Mouse (Mus musculus): ENCODE results near the gene Mapre3.
"Not testable (repeated sequence)": the region's sequence is repeated elsewhere in the genome, so short reads cannot be mapped to it uniquely, and the experiment has no call there.

Mapre3 gene

GRCm38 (mm10) chr5:30881839-30882238, 67.4 kb downstream of the Mapre3 start:
- not testable (repeated sequence) for DNase-seq (ENCODE audit: low read depth, low spot score)

- no peak for DNase-seq (ENCODE audit: low read depth, low spot score)
Measured at GRCm38 (mm10) chr5:30886209-30886608, 71.8 kb downstream of the Mapre3 start.

- no peak for DNase-seq (ENCODE audit: low read depth, low spot score)
Measured at GRCm38 (mm10) chr5:30886731-30887130, 72.3 kb downstream of the Mapre3 start.

GRCm38 (mm10) chr5:30887331-30887761, 72.9 kb downstream of the Mapre3 start:
- DNase-seq (ENCODE audit: low read depth, low spot score): peak; percentile 57

GRCm38 (mm10) chr5:30887858-30888336, 73.5 kb downstream of the Mapre3 start:
- DNase-seq (ENCODE audit: low read depth, low spot score): peak; percentile 89

- DNase-seq (ENCODE audit: low read depth, low spot score): peak; percentile 79
Measured at GRCm38 (mm10) chr5:30888337-30889087, 74.1 kb downstream of the Mapre3 start, which contains the start of gene Agbl5. Gene Agbl5, plus strand, starts transcription at chr5:30888694.

GRCm38 (mm10) chr5:30889088-30889754, 74.8 kb downstream of the Mapre3 start:
- DNase-seq (ENCODE audit: low read depth, low spot score): no peak

- DNase-seq (ENCODE audit: low read depth, low spot score): no peak
Measured at GRCm38 (mm10) chr5:30890375-30890774, 75.9 kb downstream of the Mapre3 start.

- no peak for DNase-seq (ENCODE audit: low read depth, low spot score)
Measured at GRCm38 (mm10) chr5:30901860-30902259, 87.4 kb downstream of the Mapre3 start.

GRCm38 (mm10) chr5:30907413-30908059, 93.1 kb downstream of the Mapre3 start, which contains the start of gene Ost4:
Gene Ost4, minus strand, starts transcription at chr5:30907788.
- peak; percentile 91 for DNase-seq (ENCODE audit: low read depth, low spot score)

GRCm38 (mm10) chr5:30908426-30909299, 94.2 kb downstream of the Mapre3 start:
- no peak for DNase-seq (ENCODE audit: low read depth, low spot score)

- no peak for DNase-seq (ENCODE audit: low read depth, low spot score)
Measured at GRCm38 (mm10) chr5:30909300-30909659, 94.8 kb downstream of the Mapre3 start.

GRCm38 (mm10) chr5:30909863-30910262, 95.4 kb downstream of the Mapre3 start:
- DNase-seq (ENCODE audit: low read depth, low spot score): no peak

- no peak for DNase-seq (ENCODE audit: low read depth, low spot score)
Measured at GRCm38 (mm10) chr5:30910481-30910880, 96.0 kb downstream of the Mapre3 start.

- no peak for DNase-seq (ENCODE audit: low read depth, low spot score)
Measured at GRCm38 (mm10) chr5:30912156-30912555, 97.7 kb downstream of the Mapre3 start.

GRCm38 (mm10) chr5:30913060-30913841, 98.8 kb downstream of the Mapre3 start, which contains the start of gene Emilin1:
Gene Emilin1, plus strand, starts transcription at chr5:30913402.
- no peak for DNase-seq (ENCODE audit: low read depth, low spot score)

GRCm38 (mm10) chr5:30914101-30914635, 99.7 kb downstream of the Mapre3 start:
- DNase-seq (ENCODE audit: low read depth, low spot score): no peak

- no peak for DNase-seq (ENCODE audit: low read depth, low spot score)
Measured at GRCm38 (mm10) chr5:30914849-30915248, 100.4 kb downstream of the Mapre3 start.

GRCm38 (mm10) chr5:30915456-30915855, 101.0 kb downstream of the Mapre3 start:
- DNase-seq (ENCODE audit: low read depth, low spot score): no peak
